Mouse (Mus musculus) bone marrow, adult 2 months (tissue): Measurements from ENCODE around the gene Chchd6.

ENCODE experiments used
- CTCF ChIP-seq: fragments of 200-500 bp; IDR thresholded peaks from 2 replicates; pipeline ENCODE4 v1.5.1; 2011; ENCODE audit warnings: low read length, control low read depth; ENCODE audit not compliant: control insufficient read depth, insufficient read depth
- POLR2A ChIP-seq: fragments of 200-500 bp; IDR thresholded peaks from 2 replicates; pipeline ENCODE4 v1.6.1; 2011; ENCODE audit warnings: low read depth, mild to moderate bottlenecking, control low read depth, low read length, borderline replicate concordance; ENCODE audit not compliant: control insufficient read depth

DNA sequence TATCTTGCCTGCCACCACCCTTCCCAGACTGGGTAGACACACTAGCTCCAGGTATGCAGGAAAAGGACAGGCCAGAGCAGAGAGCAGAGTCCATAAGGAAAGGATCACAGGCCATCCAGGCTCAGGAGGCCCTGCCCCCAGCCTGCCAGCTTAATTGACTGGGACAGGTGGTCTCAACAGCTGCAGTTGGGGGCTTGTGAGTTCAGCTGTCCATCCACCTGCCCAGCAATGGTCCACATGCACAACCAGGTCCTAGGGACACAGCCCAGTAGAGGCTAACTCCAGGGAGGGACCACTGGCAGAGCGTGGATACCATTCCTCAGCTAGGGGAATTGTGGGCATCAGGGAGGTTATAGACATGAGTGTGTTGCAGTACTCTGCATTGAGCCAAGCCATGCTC is 249.6 kb downstream of the Chchd6 start:
- TF ChIP-seq CTCF (no peak), POLR2A (no peak)
